Mouse (Mus musculus) kidney, postnatal 0 days (tissue): ENCODE results near the gene Sycp3. TPM values are rescaled to one million over a fixed set of nuclear protein-coding genes. Genes with fewer than 3 reads are reported as not detected.

Experiments used
- ATAC-seq: fragments of 200-750 bp; cut with Nextera tagmentation; replicated peaks from 2 replicates; pipeline ENCODE4 v1.8.0; 2017; ENCODE audit warnings: low read depth, moderate number of reproducible peaks, moderate TSS enrichment, moderate library complexity; ENCODE audit not compliant: low FRiP score
- DNase-seq: peaks from one replicate; pipeline ENCODE4 v3.0.0-alpha.2; 2016; ENCODE audit warnings: low spot score
- H3K27ac ChIP-seq: fragments of 300-500 bp; sonication (generic); 2 replicates; pipeline ENCODE4 v1.5.1; 2014; ENCODE audit warnings: mild to moderate bottlenecking
- H3K27me3 ChIP-seq: fragments of 300-500 bp; sonication (generic); 2 replicates; pipeline ENCODE4 v1.6.1; 2014; ENCODE audit warnings: low read length, mixed read lengths; ENCODE audit not compliant: insufficient read depth
- H3K36me3 ChIP-seq: fragments of 300-500 bp; sonication (generic); 2 replicates; pipeline ENCODE4 v1.6.1; 2014; ENCODE audit warnings: low read length, mixed read lengths; ENCODE audit not compliant: insufficient read depth
- H3K4me1 ChIP-seq: fragments of 300-500 bp; sonication (generic); replicated peaks from 2 replicates; pipeline ENCODE4 v1.6.1; 2014; ENCODE audit warnings: antibody characterized with exemption, low read length, mixed read lengths; ENCODE audit not compliant: insufficient read depth
- H3K4me2 ChIP-seq: fragments of 300-500 bp; sonication (generic); 2 replicates; pipeline ENCODE4 v1.6.1; 2014; ENCODE audit warnings: mild to moderate bottlenecking, low read length, moderate library complexity, mixed read lengths
- H3K4me3 ChIP-seq: fragments of 300-500 bp; sonication (generic); replicated peaks from 2 replicates; pipeline ENCODE4 v1.5.1; 2014; ENCODE audit warnings: low read depth, low read length
- H3K9ac ChIP-seq: fragments of 300-500 bp; sonication (generic); 2 replicates; pipeline ENCODE4 v1.6.1; 2014; ENCODE audit warnings: low read depth, low read length
- H3K9me3 ChIP-seq: fragments of 300-500 bp; sonication (generic); replicated peaks from 2 replicates; pipeline ENCODE4 v1.6.1; 2016; ENCODE audit warnings: low read length, inconsistent platforms, mixed read lengths
- CTCF ChIP-seq: IDR thresholded peaks from 2 replicates; pipeline ENCODE4 v1.5.1; 2016; ENCODE audit warnings: antibody characterized with exemption, low read depth, mild to moderate bottlenecking, moderate library complexity
- WGBS: fragments of 180-500 bp; shearing (Covaris S2); extraction: QIAGEN DNeasy Blood & Tissue Kit; methylation state at CpG from one replicate; pipeline ENCODE4 v1.1.7; 2014; 5-methylcytosine and 5-hydroxymethylcytosine counted together
- polyA plus RNA-seq: library from polyadenylated mRNA; unstranded; fragments of >200 nt; fragmentation: Nextera tagmentation; extraction: Ambion mirVana; gene quantifications from 2 replicates; pipeline ENCODE4 v1.2.1, GENCODE M21; 2015

Gene Sycp3
- polyA plus RNA-seq, 1 experiment from 2014 or later = 0.16 TPM

DNA sequence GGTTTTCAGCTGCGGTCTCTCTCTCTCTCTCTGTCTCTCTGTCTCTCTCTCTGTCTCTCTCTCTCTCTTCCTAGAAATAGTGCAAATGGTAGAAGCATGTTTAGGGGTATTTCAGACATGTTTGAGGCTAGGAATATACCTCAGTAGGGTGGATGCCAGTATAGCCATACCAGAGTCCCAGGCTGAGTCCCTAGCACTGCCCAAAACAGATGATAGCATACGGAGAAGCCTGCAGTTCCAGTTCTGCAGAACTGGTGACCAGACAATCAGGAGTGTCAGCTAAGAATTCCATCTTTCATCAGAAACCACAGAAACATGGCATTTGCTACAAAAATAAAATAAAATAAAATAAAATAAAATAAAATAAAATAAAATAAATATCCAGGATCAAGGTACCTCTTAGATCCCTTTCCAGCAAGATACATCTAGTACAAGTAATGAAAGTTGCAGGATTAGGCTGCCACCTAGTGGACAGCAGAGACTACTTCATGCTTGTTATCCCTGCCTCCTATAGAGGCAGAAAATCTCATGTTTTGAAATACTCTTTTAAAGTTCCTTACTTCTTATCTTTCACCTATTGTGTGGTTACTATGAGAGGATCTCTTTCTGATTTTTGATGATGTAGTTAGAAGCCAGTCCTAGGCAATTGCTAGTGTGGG lies 33.1 kb upstream of the Sycp3 start:
- Histone ChIP-seq H3K9ac (no peak overlapping the region), H3K4me3 (no peak overlapping the region), H3K27me3 (no peaks in the 10 kb centered on the region), H3K4me1 (no peaks in the 10 kb centered on the region), H3K36me3 (0 out of 2 replicates have a peak, but pooled peaks cover 23% of the 10 kb centered on the region), H3K4me2 (no peak overlapping the region), H3K27ac (no peak overlapping the region), H3K9me3 (no peaks in the 10 kb centered on the region)
- peak; percentile 86 for TF ChIP-seq CTCF
- 88% methylated on average over 2 of the region's 2 CpGs for WGBS
- peak; percentile 88 for DNase-seq
- ATAC-seq = peak; percentile 72; the same call in 1 of the 2 replicates

DNA sequence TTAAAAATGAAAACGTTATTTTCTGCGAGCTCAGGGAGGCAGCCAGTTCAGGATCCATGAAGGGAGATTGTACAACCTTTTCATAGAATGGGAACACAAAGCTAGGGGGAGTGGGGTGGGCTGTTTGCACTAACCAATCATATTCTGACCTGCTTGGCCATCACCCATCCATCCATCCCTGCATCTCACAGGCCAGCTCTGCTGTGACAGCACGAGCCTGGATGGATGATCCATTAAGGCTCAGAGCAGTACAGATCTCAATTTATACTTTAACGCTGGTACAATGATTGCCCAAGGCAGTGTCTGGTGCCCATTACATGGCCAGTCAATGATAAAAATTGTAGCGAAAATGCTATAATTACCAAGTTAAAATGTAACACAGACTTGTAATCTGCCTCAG lies 32.5 kb upstream of the Sycp3 start:
- no peak overlapping the region for H3K4me2 ChIP-seq
- no peaks in the 10 kb centered on the region for H3K27me3 ChIP-seq
- no peak for TF ChIP-seq CTCF
- H3K4me1 ChIP-seq = no peaks in the 10 kb centered on the region
- H3K9ac ChIP-seq = no peak overlapping the region
- no peaks in the 10 kb centered on the region for H3K9me3 ChIP-seq
- ATAC-seq (peak; percentile 66), DNase-seq (no peak)
- H3K4me3 ChIP-seq = no peak overlapping the region
- no peak overlapping the region for H3K27ac ChIP-seq
- WGBS = 60% methylated on average over 5 of the region's 5 CpGs
- 0 out of 2 replicates have a peak, but pooled peaks cover 24% of the 10 kb centered on the region for H3K36me3 ChIP-seq

DNA sequence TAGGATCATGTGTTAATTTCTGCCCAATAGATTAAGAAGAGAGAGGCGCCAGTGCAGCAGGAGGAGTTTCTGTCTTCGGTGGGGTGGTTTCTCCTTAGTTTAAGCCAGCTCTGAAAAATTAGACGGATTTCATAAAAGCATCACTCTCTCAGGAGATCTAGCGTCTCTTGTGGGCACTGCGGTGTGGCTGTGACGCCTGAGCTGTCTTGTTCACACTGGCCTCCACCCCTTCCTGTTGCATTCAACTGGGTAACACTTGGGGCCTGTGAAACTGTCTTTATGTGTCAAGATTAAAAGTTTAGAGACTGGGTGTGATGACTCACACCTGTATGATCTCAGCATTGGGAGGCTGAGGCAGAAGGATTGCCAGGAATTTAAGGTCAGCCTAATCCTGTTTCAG lies 31.4 kb upstream of the Sycp3 start:
- TF ChIP-seq CTCF = no peak
- 83% methylated on average over 6 of the region's 6 CpGs for WGBS
- DNase-seq (no peak), ATAC-seq (no peak)
- H3K27ac ChIP-seq = no peak overlapping the region
- H3K4me3 ChIP-seq = no peak overlapping the region
- H3K4me2 ChIP-seq = no peak overlapping the region
- no peaks in the 10 kb centered on the region for H3K4me1 ChIP-seq
- no peak overlapping the region for H3K9ac ChIP-seq
- 0 out of 2 replicates have a peak, but pooled peaks cover 27% of the 10 kb centered on the region for H3K36me3 ChIP-seq
- no peaks in the 10 kb centered on the region for H3K27me3 ChIP-seq
- H3K9me3 ChIP-seq = no peaks in the 10 kb centered on the region

DNA sequence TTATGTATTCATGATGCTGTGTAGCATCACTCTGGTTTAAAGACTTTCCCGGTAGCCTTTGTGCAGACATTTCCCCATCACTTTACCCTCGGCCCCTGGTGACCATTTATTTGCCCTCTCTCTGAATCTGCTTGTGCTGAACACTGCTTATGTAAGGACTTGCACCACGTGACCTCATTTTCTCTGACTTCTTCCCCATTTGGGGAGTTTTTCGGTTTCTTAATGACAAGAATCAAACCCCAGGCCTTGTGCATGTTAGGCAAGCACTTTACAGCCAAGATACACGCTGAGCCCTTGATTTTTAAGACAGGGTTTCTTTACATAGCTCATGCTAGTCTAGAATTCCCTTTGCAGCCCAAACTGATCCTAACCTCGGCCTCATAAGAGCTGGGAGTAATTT lies 18.1 kb upstream of the Sycp3 start:
- DNase-seq (no peak), ATAC-seq (no peak)
- Histone ChIP-seq H3K4me1 (no peaks in the 10 kb centered on the region), H3K27ac (no peak overlapping the region), H3K9ac (no peak overlapping the region), H3K4me3 (no peak overlapping the region), H3K4me2 (no peak overlapping the region), H3K27me3 (no peaks in the 10 kb centered on the region), H3K9me3 (no peaks in the 10 kb centered on the region), H3K36me3 (peaks cover 11% of the 10 kb centered on the region; the same call in 1 of the 2 replicates)
- WGBS = 85% methylated on average over 6 of the region's 6 CpGs
- no peak for TF ChIP-seq CTCF

DNA sequence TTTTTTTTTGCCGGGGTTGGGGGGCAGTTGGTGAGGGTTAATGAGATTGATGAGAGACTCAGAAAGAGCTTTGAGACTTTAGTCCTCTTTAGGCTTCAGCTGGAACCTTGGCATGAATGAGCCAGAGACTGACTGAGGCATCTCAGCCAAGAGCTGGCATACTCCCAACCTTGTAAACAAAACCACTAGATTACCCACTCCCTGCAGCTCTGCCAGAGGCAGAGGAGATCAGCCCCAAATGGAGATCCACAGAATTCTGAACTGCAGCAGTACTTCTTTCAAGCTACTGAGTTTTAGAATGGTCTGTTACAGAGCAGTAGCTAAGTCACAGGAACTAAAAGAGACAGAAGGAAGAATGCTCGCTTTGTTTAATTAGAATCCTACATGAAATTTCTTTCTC lies 8.1 kb upstream of the Sycp3 start:
- H3K36me3 ChIP-seq = 0 out of 2 replicates have a peak, but pooled peaks cover 3% of the 10 kb centered on the region
- no peak overlapping the region for H3K27ac ChIP-seq
- no peak overlapping the region for H3K4me3 ChIP-seq
- H3K27me3 ChIP-seq = no peaks in the 10 kb centered on the region
- WGBS = 79% methylated on average over 2 of the region's 2 CpGs
- H3K9me3 ChIP-seq = no peaks in the 10 kb centered on the region
- no peak for TF ChIP-seq CTCF
- no peak overlapping the region for H3K9ac ChIP-seq
- no peaks in the 10 kb centered on the region for H3K4me1 ChIP-seq
- H3K4me2 ChIP-seq = no peak overlapping the region
- DNase-seq (no peak), ATAC-seq (no peak)

DNA sequence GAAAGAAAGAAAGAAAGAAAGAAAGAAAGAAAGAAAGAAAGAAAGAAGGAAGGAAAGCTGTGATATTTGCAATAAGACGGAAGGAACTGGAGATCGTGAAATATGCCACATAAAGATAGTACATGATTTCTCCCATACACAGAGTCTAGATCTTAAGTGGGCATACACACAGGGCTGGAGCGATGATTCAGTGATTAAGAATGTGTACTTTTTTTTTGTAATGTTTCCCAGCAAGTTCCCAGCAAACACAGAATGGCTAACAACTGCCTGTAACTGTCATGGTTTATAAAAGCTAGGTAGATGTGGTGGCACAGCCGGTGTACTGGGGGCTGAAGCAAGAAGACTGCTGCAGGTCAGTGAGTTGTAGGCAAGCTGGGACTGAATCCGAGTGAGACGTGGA lies 7.4 kb upstream of the Sycp3 start:
- no peak overlapping the region for H3K27ac ChIP-seq
- no peak for ATAC-seq
- no peak overlapping the region for H3K9ac ChIP-seq
- no peak overlapping the region for H3K4me3 ChIP-seq
- DNase-seq = no peak
- no peaks in the 10 kb centered on the region for H3K9me3 ChIP-seq
- H3K4me1 ChIP-seq = no peaks in the 10 kb centered on the region
- WGBS = 82% methylated on average over 6 of the region's 6 CpGs
- no peak overlapping the region for H3K4me2 ChIP-seq
- no peaks in the 10 kb centered on the region for H3K36me3 ChIP-seq
- no peaks in the 10 kb centered on the region for H3K27me3 ChIP-seq
- no peak for TF ChIP-seq CTCF

DNA sequence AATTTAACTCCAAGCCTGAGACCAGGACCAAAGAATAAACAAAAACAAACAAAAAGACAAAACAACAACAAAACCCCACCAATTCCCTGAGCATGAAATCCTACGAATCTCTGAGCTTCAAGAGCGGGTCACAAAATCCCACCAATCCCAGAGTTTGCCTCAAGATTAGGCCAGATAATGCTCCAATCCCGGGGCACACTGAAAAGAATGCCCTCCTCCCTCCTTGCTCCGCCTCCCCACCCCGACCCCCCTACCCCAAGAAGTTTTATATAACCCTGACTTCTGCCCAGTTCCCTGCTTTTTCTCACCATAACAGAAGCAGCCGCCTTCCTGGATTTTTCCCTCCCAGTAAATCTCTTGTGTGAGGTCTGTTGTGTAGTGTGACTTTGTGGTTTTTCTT lies 1.6 kb upstream of the Sycp3 start:
- WGBS = 41% methylated on average over 6 of the region's 6 CpGs
- H3K4me3 ChIP-seq = no peak overlapping the region
- TF ChIP-seq CTCF = no peak
- H3K4me1 ChIP-seq = no peaks in the 10 kb centered on the region
- peak; percentile 28 for DNase-seq
- H3K4me2 ChIP-seq = no peak overlapping the region
- H3K27me3 ChIP-seq = no peaks in the 10 kb centered on the region
- H3K9me3 ChIP-seq = no peaks in the 10 kb centered on the region
- no peak overlapping the region for H3K27ac ChIP-seq
- H3K36me3 ChIP-seq = no peaks in the 10 kb centered on the region
- ATAC-seq = no peak; the same call in 1 of the 2 replicates
- no peak overlapping the region for H3K9ac ChIP-seq
